24 mouse cellular contexts compared by ENCODE assay signal in genomic region chr5:92233366-92233765, GRCm38 (mm10). TPM values are rescaled to one million over a fixed set of nuclear protein-coding genes. Genes with fewer than 3 reads are reported as not detected.
DNase-seq lines count a peak whose midpoint lies in the region.
"Had no signal": no experiment of that assay in that cellular context is flagged by ENCODE, and none has a peak within 500 bp of the region (broad histone marks: within the 10 kb centered on the region; RNA-seq: fewer than 3 reads in every experiment).

No protein-coding gene starts in this region.

- 75% methylated on average over 4 of the region's 4 CpGs for WGBS in heart, embryonic 10.5 days

- no peaks in the 10 kb centered on the region for H3K36me3 ChIP-seq in heart, embryonic 10.5 days
- H3K36me3 ChIP-seq: G1E had no signal

- H3K27ac ChIP-seq in heart, embryonic 10.5 days = no peak overlapping the region

- no peaks in the 10 kb centered on the region for H3K27me3 ChIP-seq in heart, embryonic 10.5 days (ENCODE audit: insufficient read depth, poor library complexity, severe bottlenecking)
- H3K27me3 ChIP-seq: CH12.LX, Patski had no signal

- DNase-seq in heart, adult 11 months = peak; percentile 55
- no peak for DNase-seq in heart, adult 8-10 months (ENCODE audit: low spot score)
- DNase-seq in heart, embryonic 10.5 days (ENCODE audit: low spot score) = peak; percentile 56
- DNase-seq in heart, postnatal 25 days (ENCODE audit: low spot score) = no peak
- DNase-seq: adrenal gland, adult 2 months; adrenal gland, adult 8-10 months; adrenal gland, postnatal 10 days; adrenal gland, postnatal 14 days; adrenal gland, postnatal 25 days; adrenal gland, postnatal 36 days; B cell, adult 2 months; cerebellum, adult 11 months; cerebellum, adult 11-12 months; cerebellum, adult 18-20 months had no signal

- intact Hi-C loops in heart, postnatal 25 days (cut with DNase I) = no loop called here

- 0 out of 2 replicates have a peak, but pooled peaks cover 7% of the 10 kb centered on the region for H3K4me1 ChIP-seq in heart, embryonic 10.5 days

- no peak overlapping the region for H3K4me3 ChIP-seq in heart, embryonic 10.5 days

- H3K9me3 ChIP-seq in heart, embryonic 10.5 days = no peaks in the 10 kb centered on the region
- H3K9me3 ChIP-seq: G1E had no signal

RNA-seq across cellular contexts. Expression of gene U90926, which starts 18.2 kb away (rescaled TPM):
- not detected for total RNA-seq in heart, adult 8-10 months (2022)
- not detected in 2 replicates for polyA plus RNA-seq in heart, embryonic 10.5 days (2016; fragmentation: Nextera tagmentation; extraction: Ambion mirVana)
- not detected for total RNA-seq in heart, postnatal 25 days (2021)
- total RNA-seq: adrenal gland, adult 18-20 months; adrenal gland, adult 2 months; adrenal gland, adult 8-10 months; adrenal gland, postnatal 14 days; adrenal gland, postnatal 25 days; adrenal gland, postnatal 36 days; CH12.LX; ES-E14; G1E; MEL had no signal
- polyA plus RNA-seq: activated CD4-positive, CD25-positive, alpha-beta regulatory T cell, adult 4 months; adrenal gland, adult 2 months; brain, embryonic 14.5 days; CD4-positive, CD25-positive, alpha-beta regulatory T cell, adult 4 months; G1E had no signal

RNA-seq across cellular contexts. Expression of gene Ppef2, which starts 22.7 kb away (rescaled TPM):
- not detected for total RNA-seq in heart, adult 8-10 months (2022)
- 0.14 TPM in 1 of 2 replicates, not detected in the other for polyA plus RNA-seq in heart, embryonic 10.5 days (2016; fragmentation: Nextera tagmentation; extraction: Ambion mirVana)
- total RNA-seq in heart, postnatal 25 days (2021) = under 1 TPM in 1 of 2 experiments, not detected in 1; 0.16 TPM
- total RNA-seq: adrenal gland, adult 18-20 months; adrenal gland, postnatal 36 days had no signal
- polyA plus RNA-seq: C2C12, G1E had no signal

RNA-seq across cellular contexts. Expression of gene Naaa, which starts 44.6 kb away (rescaled TPM):
- 10 to 100 TPM; 15.9 to 21.7 (median 18.8) TPM for total RNA-seq in heart, adult 8-10 months (2022)
- 7.0 and 9.2 TPM in 2 replicates for polyA plus RNA-seq in heart, embryonic 10.5 days (2016; fragmentation: Nextera tagmentation; extraction: Ambion mirVana)
- 10 to 100 TPM; 12.6 to 12.9 TPM for total RNA-seq in heart, postnatal 25 days (2021)

Comparison
In these comparisons a context has a peak if more than half of its experiments do, and no peak if none do; other contexts are left out.
1. DNase-seq: peak in heart, adult 11 months (single experiment) and heart, embryonic 10.5 days (single experiment); none in heart, adult 8-10 months (single experiment) and heart, postnatal 25 days (single experiment).